Mouse (Mus musculus): ENCODE measurements around the gene Emp1. TPM values are rescaled to one million over a fixed set of nuclear protein-coding genes. Genes with fewer than 3 reads are reported as not detected.

Emp1 gene
- polyA plus RNA-seq, 1 experiment: 112 TPM

GRCm38 (mm10) chr6:135364041-135364745 lies 1.8 kb downstream of the Emp1 start:
- DNase-seq (ENCODE audit: low spot score): no peak

GRCm38 (mm10) chr6:135364891-135365301 lies 2.6 kb downstream of the Emp1 start:
- no peak for DNase-seq (ENCODE audit: low spot score)

- no peak for DNase-seq (ENCODE audit: low spot score)
These were observed 3.3 kb downstream of the Emp1 start for GRCm38 (mm10) chr6:135365614-135366013.

- no peak for DNase-seq (ENCODE audit: low spot score)
These were observed 5.9 kb downstream of the Emp1 start for GRCm38 (mm10) chr6:135368230-135368629.

- DNase-seq (ENCODE audit: low spot score): no peak
These were observed 7.2 kb downstream of the Emp1 start for GRCm38 (mm10) chr6:135369551-135369968.

GRCm38 (mm10) chr6:135370954-135371353 lies 8.6 kb downstream of the Emp1 start:
- DNase-seq (ENCODE audit: low spot score): no peak

GRCm38 (mm10) chr6:135373357-135373756 lies 11.0 kb downstream of the Emp1 start:
- DNase-seq (ENCODE audit: low spot score): no peak

- no peak for DNase-seq (ENCODE audit: low spot score)
These were observed 13.5 kb downstream of the Emp1 start for GRCm38 (mm10) chr6:135375818-135376217.

- no peak for DNase-seq (ENCODE audit: low spot score)
These were observed 13.9 kb downstream of the Emp1 start for GRCm38 (mm10) chr6:135376248-135376647.

- no peak for DNase-seq (ENCODE audit: low spot score)
These were observed 15.4 kb downstream of the Emp1 start for GRCm38 (mm10) chr6:135377583-135378319.

GRCm38 (mm10) chr6:135383919-135384318 lies 21.6 kb downstream of the Emp1 start:
- DNase-seq (ENCODE audit: low spot score): no peak

GRCm38 (mm10) chr6:135385738-135386459 lies 23.6 kb downstream of the Emp1 start:
- DNase-seq (ENCODE audit: low spot score): no peak

GRCm38 (mm10) chr6:135387653-135388052 lies 25.3 kb downstream of the Emp1 start:
- no peak for DNase-seq (ENCODE audit: low spot score)

GRCm38 (mm10) chr6:135388711-135389110 lies 26.4 kb downstream of the Emp1 start:
- DNase-seq (ENCODE audit: low spot score): no peak

GRCm38 (mm10) chr6:135390398-135390797 lies 28.1 kb downstream of the Emp1 start:
- no peak for DNase-seq (ENCODE audit: low spot score)

- no peak for DNase-seq (ENCODE audit: low spot score)
These were observed 33.0 kb downstream of the Emp1 start for GRCm38 (mm10) chr6:135395375-135395774.

GRCm38 (mm10) chr6:135397089-135397488 lies 34.7 kb downstream of the Emp1 start:
- DNase-seq (ENCODE audit: low spot score): no peak

- no peak for DNase-seq (ENCODE audit: low spot score)
These were observed 35.4 kb downstream of the Emp1 start for GRCm38 (mm10) chr6:135397788-135398187.

- no peak for DNase-seq (ENCODE audit: low spot score)
These were observed 36.5 kb downstream of the Emp1 start for GRCm38 (mm10) chr6:135398801-135399200.

GRCm38 (mm10) chr6:135400306-135400705 lies 38.0 kb downstream of the Emp1 start:
- no peak for DNase-seq (ENCODE audit: low spot score)

GRCm38 (mm10) chr6:135405093-135405492 lies 42.7 kb downstream of the Emp1 start:
- DNase-seq (ENCODE audit: low spot score): no peak

GRCm38 (mm10) chr6:135407323-135407722 lies 45.0 kb downstream of the Emp1 start:
- no peak for DNase-seq (ENCODE audit: low spot score)

All from urinary bladder, adult 2 months (tissue).